In genomic region chr2:153631976-153632870, GRCm38 (mm10) we compare ENCODE assay signal across 8 mouse cellular contexts. TPM values are rescaled to one million over a fixed set of nuclear protein-coding genes. Genes with fewer than 3 reads are reported as not detected.
A peak's percentile ranks its signal among the peaks of the same experiment; 100 is the strongest.
DNase-seq lines count a peak whose midpoint lies in the region; ATAC-seq and TF ChIP-seq lines count a peak whose summit lies in the region.

TSS of gene Commd7 (minus strand) at chr2:153632781.

- peak; percentile 80 for DNase-seq in ES-CJ7 (ENCODE audit: low read depth, low spot score)
- DNase-seq in cerebellum, adult 11-12 months, result peak; percentile 80
- peak; percentile 71 for DNase-seq in heart, postnatal 25 days (ENCODE audit: low spot score)
- peak; percentile 77 to 87 for DNase-seq in layer of hippocampus, adult 18-20 months (ENCODE audit: low spot score in 2 of 2)
- peak; percentile 85 to 88 for DNase-seq in lung, adult 18-20 months

- H3K4me2 ChIP-seq in forebrain, embryonic 16.5 days (ENCODE audit: low read length), result peak within 1 kb of the TSS; percentile 76
- H3K4me2 ChIP-seq in neural tube, embryonic 14.5 days (ENCODE audit: low read depth, low read length), result peak within 1 kb of the TSS; percentile 78

- 4% methylated on average over 53 of the region's 53 CpGs for WGBS in forebrain, embryonic 16.5 days
- 5% methylated on average over 53 of the region's 53 CpGs for WGBS in neural tube, embryonic 14.5 days

- no peaks in the 10 kb centered on the region for H3K27me3 ChIP-seq in forebrain, embryonic 16.5 days (replicated peaks; ENCODE audit: control insufficient read depth, insufficient read depth, low read length)
- H3K27me3 ChIP-seq in neural tube, embryonic 14.5 days (ENCODE audit: control insufficient read depth, insufficient read depth, low read length), result peaks cover 3% of the 10 kb centered on the region; the same call in 1 of the 2 replicates
- no peaks in the 10 kb centered on the region for H3K27me3 ChIP-seq in testis, adult 2 months (ENCODE audit: control insufficient read depth, insufficient read depth, low read length)

- peak; percentile 94 for ATAC-seq in forebrain, embryonic 16.5 days
- ATAC-seq in neural tube, embryonic 14.5 days (ENCODE audit: low read depth), result peak; percentile 93

- no peaks in the 10 kb centered on the region for H3K9me3 ChIP-seq in forebrain, embryonic 16.5 days (ENCODE audit: control insufficient read depth, low read length)
- no peaks in the 10 kb centered on the region for H3K9me3 ChIP-seq in neural tube, embryonic 14.5 days (ENCODE audit: control insufficient read depth, low read length)

- TF ChIP-seq POLR2A in testis, adult 2 months (IDR thresholded peaks at IDR 0.05; ENCODE audit: control insufficient read depth, low read depth, low read length), result peak; percentile 62

- intact Hi-C loops in heart, postnatal 25 days (cut with DNase I), result no loop called here

- no peak for TF ChIP-seq CTCF in testis, adult 2 months (IDR thresholded peaks at IDR 0.05; ENCODE audit: control insufficient read depth, insufficient read depth, insufficient replicate concordance, low read depth, low read length)

- H3K9ac ChIP-seq in forebrain, embryonic 16.5 days (replicated peaks; ENCODE audit: low read depth, low read length), result peak within 1 kb of the TSS; percentile 98
- H3K9ac ChIP-seq in neural tube, embryonic 14.5 days (replicated peaks; ENCODE audit: low read depth, low read length), result peak within 1 kb of the TSS; percentile 92

- H3K4me3 ChIP-seq in forebrain, embryonic 16.5 days (replicated peaks; ENCODE audit: low read length), result peak within 1 kb of the TSS; percentile 97
- peak within 1 kb of the TSS; percentile 91 for H3K4me3 ChIP-seq in neural tube, embryonic 14.5 days (ENCODE audit: low read depth, low read length)
- H3K4me3 ChIP-seq in testis, adult 2 months (ENCODE audit: control insufficient read depth, low read depth, low read length), result peak within 1 kb of the TSS; percentile 89

- peak within 1 kb of the TSS; percentile 89 for H3K27ac ChIP-seq in forebrain, embryonic 16.5 days (ENCODE audit: low read length)
- peak within 1 kb of the TSS; percentile 88 for H3K27ac ChIP-seq in neural tube, embryonic 14.5 days (ENCODE audit: low read depth, low read length)
- peak within 1 kb of the TSS; percentile 27 for H3K27ac ChIP-seq in testis, adult 2 months (ENCODE audit: control insufficient read depth, insufficient read depth, low read depth, low read length)

- peaks cover 9% of the 10 kb centered on the region for H3K36me3 ChIP-seq in forebrain, embryonic 16.5 days (ENCODE audit: control insufficient read depth, insufficient read depth)
- peaks cover 8% of the 10 kb centered on the region for H3K36me3 ChIP-seq in neural tube, embryonic 14.5 days (ENCODE audit: control insufficient read depth, insufficient read depth, low read length)
- H3K36me3 ChIP-seq in testis, adult 2 months (ENCODE audit: control insufficient read depth, insufficient read depth, low read length), result no peaks in the 10 kb centered on the region

- H3K4me1 ChIP-seq in forebrain, embryonic 16.5 days (replicated peaks; ENCODE audit: control insufficient read depth, insufficient read depth, low read length), result peaks cover 18% of the 10 kb centered on the region
- peaks cover 9% of the 10 kb centered on the region; the same call in 1 of the 2 replicates for H3K4me1 ChIP-seq in neural tube, embryonic 14.5 days (ENCODE audit: control insufficient read depth, insufficient read depth, low read length)
- H3K4me1 ChIP-seq in testis, adult 2 months (ENCODE audit: control insufficient read depth, insufficient read depth, low read length), result peaks cover 5% of the 10 kb centered on the region

RNA-seq across cellular contexts. Expression of gene Commd7, which starts in this region (rescaled TPM):
- 99.8 and 108 TPM in 2 replicates for polyA plus RNA-seq in forebrain, embryonic 16.5 days (2015; fragmentation: Nextera tagmentation; extraction: Ambion mirVana)
- total RNA-seq in heart, postnatal 25 days (2021), result 10 to 100 TPM; 13.9 to 14.6 TPM
- 10 to 100 TPM; 30.6 to 31.5 TPM for total RNA-seq in layer of hippocampus, adult 18-20 months (2021)
- polyA plus RNA-seq in neural tube, embryonic 14.5 days (2014; fragmentation: Nextera tagmentation; extraction: Ambion mirVana), result 77.1 and 77.3 TPM in 2 replicates
- polyA plus RNA-seq in testis, adult 2 months (2012; rRNA removed), result 5.0 and 5.2 TPM in 2 replicates

Comparison
In these comparisons a context has a peak if more than half of its experiments do, and no peak if none do; other contexts are left out.
1. Peak in every context shown above with its lines: DNase-seq, ATAC-seq, H3K4me3 ChIP-seq and H3K27ac ChIP-seq.
2. RNA of gene Commd7 (polyA plus RNA-seq): 99.8 to 108 TPM in forebrain, embryonic 16.5 days and 77.1 to 77.3 TPM in neural tube, embryonic 14.5 days; 5.0 to 5.2 TPM in testis, adult 2 months; every median in the first group is over 10 times any median in the second.
3. H3K27ac ChIP-seq: peak in every context shown above with its lines; median percentile 89 in forebrain, embryonic 16.5 days; 88 in neural tube, embryonic 14.5 days; 27 in testis, adult 2 months.